Mouse (Mus musculus) megakaryocyte progenitor cell, adult 5-6 weeks (primary cell): ENCODE measurements around the gene Cabin1. TPM values are rescaled to one million over a fixed set of nuclear protein-coding genes. Genes with fewer than 3 reads are reported as not detected.

Experiments
- ATAC-seq: replicated peaks from 2 replicates; pipeline ENCODE4 v1.8.0; 2016; ENCODE audit warnings: mild to moderate bottlenecking, moderate TSS enrichment, inconsistent platforms; ENCODE audit not compliant: poor library complexity
- total RNA-seq, 2 experiments: library from RNA; stranded (forward) in 1 of 2; stranded (reverse) in 1 of 2; fragments of 157-497, 149-512 nt in 1 of 2; fragments of 200-1000 nt in 1 of 2; gene quantifications; 2 replicates each; pipeline versions ENCODE4 v1.2.3 to v1.2.4; 2015 to 2017

The Cabin1 gene
- total RNA-seq, 2 experiments from 2014 or later, result 36.5 to 37.8 TPM

- no peak for ATAC-seq
Observed at GRCm38 (mm10) chr10:75703504-75703903, 60.6 kb downstream of the Cabin1 start.

GRCm38 (mm10) chr10:75702494-75702893 lies 61.6 kb downstream of the Cabin1 start:
- peak; percentile 33 for ATAC-seq

- no peak for ATAC-seq
Observed at GRCm38 (mm10) chr10:75701280-75701679, 62.9 kb downstream of the Cabin1 start.

DNA sequence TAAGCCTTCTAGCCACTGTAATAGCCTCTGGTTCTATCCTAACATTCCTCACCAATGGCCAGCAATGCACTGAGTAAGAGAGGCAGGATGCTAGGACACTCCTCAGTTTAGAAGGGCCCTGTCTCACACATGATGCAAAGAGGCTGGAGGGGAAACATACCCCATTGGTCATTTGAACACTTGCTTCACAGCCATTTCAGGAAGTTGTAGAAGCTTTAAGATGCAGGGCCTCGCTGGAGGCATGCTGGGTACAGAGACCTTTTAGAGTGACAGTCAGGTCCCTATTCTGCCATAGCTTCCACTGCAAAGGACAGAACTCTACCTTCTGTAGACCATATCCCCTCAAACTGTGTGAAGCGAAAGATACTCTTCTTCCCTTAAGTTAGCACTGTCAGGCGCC lies 66.4 kb downstream of the Cabin1 start:
- ATAC-seq, result no peak

DNA sequence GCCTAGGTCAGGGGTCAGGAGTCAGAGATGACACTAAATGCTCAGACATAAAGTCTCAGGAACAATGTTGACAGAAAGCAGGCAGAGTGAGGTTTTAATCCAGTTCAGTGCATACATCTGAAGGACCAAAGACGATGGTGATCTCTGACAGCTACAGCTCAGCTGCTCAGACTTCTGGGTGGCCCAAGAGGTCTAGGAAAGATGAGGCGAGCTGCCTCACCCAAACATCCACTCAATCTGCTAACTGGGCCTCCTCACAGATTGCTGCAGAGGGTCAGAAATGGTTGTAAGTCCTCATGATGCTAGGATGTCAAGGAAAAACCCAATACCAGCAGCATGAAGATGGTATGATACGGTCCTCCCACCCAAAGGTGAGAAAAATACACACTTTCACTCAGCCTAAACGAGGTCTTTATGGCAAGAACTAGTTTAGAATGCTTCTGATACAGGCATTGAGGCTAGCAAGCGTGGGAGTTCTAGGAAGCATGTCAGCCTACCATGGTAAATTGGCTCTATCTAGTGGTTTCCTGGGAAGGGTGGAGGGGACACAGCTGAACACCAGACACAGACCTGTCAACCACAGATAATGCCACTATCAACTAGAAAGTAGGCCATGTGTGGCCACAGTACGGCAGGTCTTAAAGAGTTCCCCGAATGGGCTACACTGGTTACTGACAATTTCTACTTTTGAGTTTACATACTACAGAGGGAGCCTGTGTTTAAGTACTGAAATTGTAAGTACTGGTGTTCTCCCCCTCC lies 67.4 kb downstream of the Cabin1 start:
- ATAC-seq, result peak; percentile 94

GRCm38 (mm10) chr10:75695521-75695920 lies 68.6 kb downstream of the Cabin1 start:
- no peak for ATAC-seq

- no peak for ATAC-seq
Observed at GRCm38 (mm10) chr10:75695078-75695477, 69.1 kb downstream of the Cabin1 start.

GRCm38 (mm10) chr10:75694567-75694966 lies 69.6 kb downstream of the Cabin1 start:
- ATAC-seq, result no peak

DNA sequence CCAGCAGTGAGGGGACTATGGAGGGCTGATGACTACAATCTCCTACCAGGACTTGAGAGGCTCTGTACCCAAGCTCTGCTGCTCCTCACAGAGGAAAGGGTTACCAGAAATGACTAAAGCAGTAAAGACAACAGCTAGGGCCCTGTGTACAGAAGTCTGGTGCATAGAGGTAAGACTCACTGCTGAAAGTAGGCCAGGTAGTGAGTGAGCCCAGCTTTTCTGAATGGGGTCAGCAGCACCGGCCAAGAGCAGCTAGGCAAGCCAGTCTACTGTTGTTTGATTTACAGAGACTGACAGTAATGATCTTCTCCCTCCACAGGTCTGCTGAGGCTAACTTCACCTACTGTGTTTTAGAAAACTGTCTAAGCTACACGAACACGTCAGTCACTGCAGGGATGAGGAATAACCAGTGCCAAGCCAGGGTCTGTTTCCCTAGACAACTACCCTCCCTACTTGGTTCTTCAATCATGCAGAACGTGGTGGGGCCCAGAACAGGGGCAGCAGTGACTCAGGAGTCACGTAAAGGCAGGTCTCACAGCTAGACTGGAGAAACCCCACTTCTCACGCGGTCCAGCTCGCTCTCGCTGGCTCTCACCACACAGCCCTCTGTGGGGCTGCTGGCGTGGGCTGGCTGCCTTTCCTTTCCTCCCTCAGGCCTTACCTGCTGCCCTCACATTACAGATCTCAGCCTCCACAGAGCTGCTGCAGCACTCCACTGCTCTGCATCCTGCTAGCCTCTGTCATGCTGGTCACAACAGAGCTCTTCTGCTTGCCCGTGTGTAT lies 70.5 kb downstream of the Cabin1 start:
- no peak for ATAC-seq

GRCm38 (mm10) chr10:75688598-75688997 lies 75.5 kb downstream of the Cabin1 start:
- ATAC-seq, result no peak

- ATAC-seq, result peak; percentile 13; the same call in 1 of the 2 replicates
Observed at GRCm38 (mm10) chr10:75686724-75687123, 77.4 kb downstream of the Cabin1 start.

DNA sequence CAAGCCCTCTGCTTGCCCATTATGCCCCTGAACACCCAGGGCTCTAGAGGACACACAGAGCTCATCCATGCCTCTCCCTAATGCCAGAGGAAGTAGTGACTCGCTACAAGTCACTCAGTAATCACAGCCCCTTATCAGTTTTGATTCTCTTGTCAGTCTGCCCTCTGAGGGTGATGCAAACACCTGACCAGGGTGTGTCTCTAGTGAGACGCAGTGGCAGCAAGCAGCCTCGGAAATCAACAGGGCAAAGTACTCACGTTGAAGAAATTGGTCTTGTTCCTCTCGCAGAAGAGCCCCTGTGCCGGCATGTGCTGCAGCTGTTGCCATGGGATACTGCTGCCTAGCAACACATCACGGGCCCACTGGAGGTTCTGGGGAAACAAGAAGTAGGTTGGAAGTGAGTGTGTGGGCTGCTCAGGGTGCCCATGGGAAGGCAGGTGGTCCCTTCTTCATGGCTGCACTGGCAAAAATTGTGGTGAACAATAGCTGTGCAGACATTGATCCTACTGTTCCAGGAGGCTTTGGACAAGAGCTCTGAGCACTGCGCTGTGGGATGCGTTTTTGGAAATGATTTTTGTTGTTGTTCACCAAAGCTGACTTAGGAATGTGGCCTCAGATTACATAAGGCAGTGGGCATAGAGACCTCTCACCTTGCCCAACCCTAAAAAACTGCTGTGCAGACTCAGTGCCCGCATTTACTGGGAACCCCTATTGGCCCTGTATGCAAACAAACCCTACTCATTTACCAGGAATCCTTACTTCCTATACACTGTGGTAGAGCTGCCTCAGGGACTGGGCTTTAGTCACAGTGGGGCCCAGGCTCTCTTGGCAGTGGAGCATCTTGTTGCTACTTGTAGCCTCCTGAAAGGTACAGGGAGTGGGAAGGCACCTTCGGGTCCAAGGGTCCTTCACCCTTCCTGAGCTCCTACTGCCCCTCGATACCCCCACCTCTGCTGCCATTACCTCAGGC lies 79.8 kb downstream of the Cabin1 start:
- ATAC-seq, result 0 out of 2 replicates have a peak, but pooled peaks have one; percentile 30

DNA sequence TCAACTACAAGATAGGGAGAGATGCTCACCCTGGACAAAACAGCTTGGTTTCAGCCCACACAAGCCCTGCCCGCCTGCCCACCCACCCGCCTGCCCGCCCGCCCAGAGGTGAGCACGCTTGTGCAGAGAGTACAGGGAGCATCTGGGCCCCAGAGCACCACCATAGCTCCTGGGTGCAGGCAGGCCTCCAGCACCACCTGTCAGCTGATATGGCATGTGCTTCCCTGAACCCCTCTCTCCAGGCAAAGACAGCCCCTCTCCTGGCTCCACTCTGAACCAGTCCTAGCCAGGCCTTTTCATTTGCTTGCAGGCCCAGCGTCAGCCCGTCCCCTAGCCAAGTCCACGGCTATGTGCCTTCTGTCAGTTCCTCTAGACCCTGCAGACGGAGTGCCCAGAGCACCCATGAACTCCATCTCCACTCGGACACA lies 83.6 kb downstream of the Cabin1 start:
- ATAC-seq, result no peak

DNA sequence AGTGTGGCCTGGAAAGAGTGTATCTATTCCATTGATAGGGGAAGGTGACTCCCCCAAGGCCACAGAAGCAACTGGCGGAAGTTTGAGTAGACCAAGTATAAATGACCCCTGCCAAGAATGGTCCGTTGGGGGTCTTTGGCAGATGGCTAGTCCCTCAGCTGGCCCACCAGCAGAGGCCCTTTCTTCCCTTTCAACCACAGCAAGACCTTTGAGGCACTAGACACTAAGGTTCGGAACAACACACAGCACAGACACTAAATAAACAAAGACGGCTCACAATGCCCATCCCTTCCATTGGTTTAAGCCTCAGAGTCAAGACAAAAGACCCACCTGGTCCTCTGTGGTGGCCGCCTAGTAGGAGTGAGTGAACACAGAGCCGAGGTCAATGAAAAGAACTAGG lies 84.9 kb downstream of the Cabin1 start:
- no peak for ATAC-seq

GRCm38 (mm10) chr10:75677989-75678388 lies 86.2 kb downstream of the Cabin1 start:
- ATAC-seq, result no peak

GRCm38 (mm10) chr10:75677571-75677970 lies 86.6 kb downstream of the Cabin1 start:
- ATAC-seq, result no peak

- ATAC-seq, result peak; percentile 53
Observed at GRCm38 (mm10) chr10:75676819-75677565, 87.1 kb downstream of the Cabin1 start.

DNA sequence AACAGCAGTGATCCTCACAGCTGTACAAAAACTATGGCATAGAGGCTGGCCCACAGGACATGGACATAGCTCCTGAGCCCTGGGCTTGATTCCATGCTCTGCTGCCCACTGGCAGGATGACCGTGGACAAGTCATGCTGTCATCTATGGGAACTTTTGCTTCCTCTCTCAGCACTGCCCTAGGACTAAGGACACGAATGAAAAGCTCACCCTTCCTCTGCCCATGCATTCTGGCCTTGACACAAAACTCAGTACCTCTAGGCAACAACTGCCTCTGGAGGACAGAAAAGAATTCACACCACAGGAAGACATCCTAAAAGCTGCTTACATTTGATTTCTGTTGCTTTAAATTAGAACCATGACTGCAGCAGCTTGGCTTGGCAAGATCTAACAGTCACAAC lies 87.9 kb downstream of the Cabin1 start:
- ATAC-seq, result 0 out of 2 replicates have a peak, but pooled peaks have one; percentile 2

DNA sequence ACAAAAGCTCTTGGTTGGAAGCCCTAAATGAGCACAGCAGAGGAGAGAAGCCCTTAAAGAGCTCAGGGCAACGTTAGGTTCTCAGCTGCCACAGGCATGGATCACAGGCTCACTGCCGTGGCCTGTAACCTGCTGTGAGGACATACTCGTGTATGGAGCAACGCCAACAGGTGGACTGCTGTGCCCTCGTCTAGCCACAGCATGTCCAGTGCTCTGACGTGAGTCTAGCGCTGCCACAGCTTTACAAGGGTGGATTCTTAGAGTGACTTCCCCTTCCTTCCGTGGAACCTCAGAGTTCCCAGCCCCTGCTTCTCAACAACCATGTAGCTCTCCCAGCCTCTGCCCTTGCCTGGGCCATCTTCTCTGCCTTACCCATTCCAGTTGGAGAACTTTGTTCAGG lies 88.5 kb downstream of the Cabin1 start:
- peak; percentile 60 for ATAC-seq

- ATAC-seq, result no peak
Observed at GRCm38 (mm10) chr10:75669936-75670335, 94.2 kb downstream of the Cabin1 start.
